Mouse (Mus musculus) brain, embryonic 18.5 days (tissue): ENCODE results near the gene Vwf.

ENCODE experiments used
- DNase-seq: peaks from one replicate; pipeline ENCODE4 v3.0.0-alpha.2; 2012; ENCODE audit warnings: low read depth, low spot score

The Vwf gene

GRCm38 (mm10) chr6:125541296-125541695, 5.3 kb upstream of the Vwf start:
- no peak for DNase-seq

GRCm38 (mm10) chr6:125548406-125548805, 1.8 kb downstream of the Vwf start:
- DNase-seq, result no peak

GRCm38 (mm10) chr6:125550172-125550571, 3.6 kb downstream of the Vwf start:
- DNase-seq, result no peak

GRCm38 (mm10) chr6:125552760-125553159, 6.2 kb downstream of the Vwf start:
- no peak for DNase-seq

GRCm38 (mm10) chr6:125553551-125553950, 7.0 kb downstream of the Vwf start:
- DNase-seq, result no peak

GRCm38 (mm10) chr6:125558831-125559230, 12.3 kb downstream of the Vwf start:
- DNase-seq, result no peak

- DNase-seq, result no peak
These were observed 14.5 kb downstream of the Vwf start for GRCm38 (mm10) chr6:125561031-125561430.

- no peak for DNase-seq
These were observed 14.9 kb downstream of the Vwf start for GRCm38 (mm10) chr6:125561521-125561920.

GRCm38 (mm10) chr6:125564812-125565281, 18.3 kb downstream of the Vwf start:
- DNase-seq, result no peak

GRCm38 (mm10) chr6:125565326-125565725, 18.8 kb downstream of the Vwf start:
- DNase-seq, result no peak

GRCm38 (mm10) chr6:125566656-125567055, 20.1 kb downstream of the Vwf start:
- DNase-seq, result no peak

GRCm38 (mm10) chr6:125568381-125568780, 21.8 kb downstream of the Vwf start:
- no peak for DNase-seq

GRCm38 (mm10) chr6:125572291-125573188, 26.0 kb downstream of the Vwf start:
- no peak for DNase-seq

- DNase-seq, result no peak
These were observed 26.8 kb downstream of the Vwf start for GRCm38 (mm10) chr6:125573189-125573928.

GRCm38 (mm10) chr6:125575080-125575479, 28.5 kb downstream of the Vwf start:
- no peak for DNase-seq

GRCm38 (mm10) chr6:125577301-125577700, 30.7 kb downstream of the Vwf start:
- DNase-seq, result no peak

GRCm38 (mm10) chr6:125577882-125578646, 31.5 kb downstream of the Vwf start:
- no peak for DNase-seq

- no peak for DNase-seq
These were observed 32.1 kb downstream of the Vwf start for GRCm38 (mm10) chr6:125578647-125579011.

- DNase-seq, result no peak
These were observed 33.3 kb downstream of the Vwf start for GRCm38 (mm10) chr6:125579864-125580263.

- DNase-seq, result no peak
These were observed 37.1 kb downstream of the Vwf start for GRCm38 (mm10) chr6:125583666-125584065.

GRCm38 (mm10) chr6:125584266-125584665, 37.7 kb downstream of the Vwf start:
- DNase-seq, result no peak

GRCm38 (mm10) chr6:125585579-125585978, 39.0 kb downstream of the Vwf start:
- DNase-seq, result no peak
